Mouse (Mus musculus) mouse embryonic stem cell (cell line): ENCODE data around the gene Tmem230.

ENCODE experiments used
- in situ Hi-C, 2 experiments: fragments of 300-500 bp; cut with MboI; formaldehyde crosslinking; loops; 1 replicate in 1 of 2; 3 replicates in 1 of 2; pipeline ENCODE4 v1.14.3; 2019 to 2020; ENCODE audit warnings: low sequenced_read_pairs in 2 of 2, low pct_unique_long_range_greater_than_20kb in 1 of 2, mixed read lengths in 1 of 2; ENCODE audit not compliant: unreplicated experiment in 1 of 2

Tmem230 gene

DNA sequence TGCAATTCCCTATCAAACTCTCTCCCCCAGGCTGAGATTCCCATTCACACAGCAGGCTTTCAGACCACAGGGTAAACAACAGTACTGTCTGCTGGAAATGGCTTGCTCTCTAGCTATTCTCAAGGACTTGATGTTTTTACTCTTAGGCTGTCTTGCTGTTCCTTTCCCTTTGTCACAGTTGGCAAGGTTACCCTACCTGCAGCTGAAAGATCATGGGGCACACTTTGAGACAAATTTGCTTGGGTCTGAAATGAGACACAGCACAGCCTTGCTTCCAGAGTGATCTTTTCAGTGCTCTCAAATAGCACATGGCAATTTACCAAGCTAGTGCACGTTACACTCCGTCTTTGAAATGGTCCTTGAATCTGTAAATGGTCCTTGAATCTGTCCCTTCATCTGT lies 52.0 kb downstream of the Tmem230 start:
- in situ Hi-C loops = no loop called here

DNA sequence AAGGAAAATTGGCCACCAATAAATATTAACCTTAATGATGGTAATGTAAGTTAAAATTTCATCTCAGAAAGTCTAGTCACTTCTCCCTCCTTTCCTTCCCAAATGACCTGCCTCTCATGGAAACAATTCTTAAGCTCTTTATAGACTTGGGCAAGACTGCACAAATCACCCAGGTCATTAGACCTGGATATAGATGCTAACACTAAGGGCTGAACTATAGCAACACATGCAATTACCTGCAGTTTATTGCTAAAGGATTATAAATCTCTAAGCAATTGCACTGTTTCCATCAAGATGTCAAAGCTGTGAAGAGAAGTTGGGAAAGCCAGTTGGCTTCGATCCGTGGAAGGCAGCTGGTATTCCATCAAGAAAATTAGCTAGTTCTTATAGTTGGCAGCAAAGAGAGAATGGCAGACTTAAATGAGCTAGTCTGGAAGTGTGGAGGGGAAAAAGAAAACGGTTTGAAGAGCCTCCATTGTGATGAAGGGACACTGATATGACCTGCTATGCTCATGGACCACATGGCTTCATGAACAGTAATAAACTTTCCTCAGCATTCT lies 56.9 kb downstream of the Tmem230 start:
- in situ Hi-C loops = no loop called here
